Mouse (Mus musculus) limb, embryonic 14.5 days (tissue): Measurements from ENCODE around the gene Pyroxd1. TPM values are rescaled to one million over a fixed set of nuclear protein-coding genes. Genes with fewer than 3 reads are reported as not detected.
"Not testable (repeated sequence)": the region's sequence is repeated elsewhere in the genome, so short reads cannot be mapped to it uniquely, and the experiment has no call there.

Experiments used
- ATAC-seq: fragments of 200-750 bp; cut with Nextera tagmentation; 2 replicates; pipeline ENCODE4 v1.8.0; 2017; ENCODE audit warnings: low read depth, moderate number of reproducible peaks, moderate TSS enrichment; ENCODE audit not compliant: low FRiP score
- DNase-seq: peaks from one replicate; pipeline ENCODE4 v3.0.0-alpha.2; 2015; ENCODE audit warnings: low spot score
- H3K27ac ChIP-seq: fragments of 300-500 bp; sonication (generic); replicated peaks from 2 replicates; pipeline ENCODE4 v1.5.1; 2014; ENCODE audit warnings: low read depth, mild to moderate bottlenecking, low read length, moderate library complexity, mixed read lengths
- H3K27me3 ChIP-seq: fragments of 300-500 bp; sonication (generic); 2 replicates; pipeline ENCODE4 v1.6.1; 2014; ENCODE audit warnings: low read length, mixed read lengths; ENCODE audit not compliant: control insufficient read depth, insufficient read depth
- H3K36me3 ChIP-seq: fragments of 300-500 bp; sonication (generic); 2 replicates; pipeline ENCODE4 v1.6.1; 2014; ENCODE audit warnings: mild to moderate bottlenecking, low read length, moderate library complexity, mixed read lengths; ENCODE audit not compliant: control insufficient read depth, insufficient read depth
- H3K4me1 ChIP-seq: fragments of 300-500 bp; sonication (generic); 2 replicates; pipeline ENCODE4 v1.6.1; 2014; ENCODE audit warnings: antibody characterized with exemption, low read length, mixed read lengths; ENCODE audit not compliant: control insufficient read depth, insufficient read depth
- H3K4me2 ChIP-seq: fragments of 300-500 bp; sonication (generic); replicated peaks from 2 replicates; pipeline ENCODE4 v1.6.1; 2014; ENCODE audit warnings: low read depth, mild to moderate bottlenecking, low read length, moderate library complexity; ENCODE audit not compliant: severe bottlenecking
- H3K4me3 ChIP-seq: fragments of 300-500 bp; sonication (generic); replicated peaks from 2 replicates; pipeline ENCODE4 v1.5.1; 2014; ENCODE audit warnings: low read length
- H3K9ac ChIP-seq: fragments of 300-500 bp; sonication (generic); 2 replicates; pipeline ENCODE4 v1.6.1; 2014; ENCODE audit warnings: mild to moderate bottlenecking, low read depth, low read length, moderate library complexity; ENCODE audit not compliant: severe bottlenecking
- H3K9me3 ChIP-seq: fragments of 300-500 bp; sonication (generic); 2 replicates; pipeline ENCODE4 v1.6.1; 2016; ENCODE audit warnings: low read length; ENCODE audit not compliant: control insufficient read depth
- POLR2A ChIP-seq: fragments of 200-500 bp; IDR thresholded peaks from 2 replicates; pipeline ENCODE4 v1.8.0; 2012; ENCODE audit warnings: inconsistent platforms, mild to moderate bottlenecking, moderate library complexity, borderline replicate concordance; ENCODE audit not compliant: insufficient read depth, insufficient read length; ENCODE audit errors: extremely low read depth
- WGBS: fragments of 180-500 bp; shearing (Covaris S2); extraction: QIAGEN DNeasy Blood & Tissue Kit; methylation state at CpG from one replicate; pipeline ENCODE4 v1.1.7; 2014; 5-methylcytosine and 5-hydroxymethylcytosine counted together
- polyA plus RNA-seq, 2 experiments: library from polyadenylated mRNA; depleted of rRNA in 1 of 2; stranded (reverse) in 1 of 2; unstranded in 1 of 2; fragments of >200 nt; fragmentation: Nextera tagmentation in 1 of 2; extraction: Ambion mirVana in 1 of 2; gene quantifications; 2 replicates each; pipeline versions ENCODE4 v1.2.1 to v1.2.3; 2012 to 2014

Gene Pyroxd1
- polyA plus RNA-seq, 2 experiments: 9.7 to 15.1 TPM

DNA sequence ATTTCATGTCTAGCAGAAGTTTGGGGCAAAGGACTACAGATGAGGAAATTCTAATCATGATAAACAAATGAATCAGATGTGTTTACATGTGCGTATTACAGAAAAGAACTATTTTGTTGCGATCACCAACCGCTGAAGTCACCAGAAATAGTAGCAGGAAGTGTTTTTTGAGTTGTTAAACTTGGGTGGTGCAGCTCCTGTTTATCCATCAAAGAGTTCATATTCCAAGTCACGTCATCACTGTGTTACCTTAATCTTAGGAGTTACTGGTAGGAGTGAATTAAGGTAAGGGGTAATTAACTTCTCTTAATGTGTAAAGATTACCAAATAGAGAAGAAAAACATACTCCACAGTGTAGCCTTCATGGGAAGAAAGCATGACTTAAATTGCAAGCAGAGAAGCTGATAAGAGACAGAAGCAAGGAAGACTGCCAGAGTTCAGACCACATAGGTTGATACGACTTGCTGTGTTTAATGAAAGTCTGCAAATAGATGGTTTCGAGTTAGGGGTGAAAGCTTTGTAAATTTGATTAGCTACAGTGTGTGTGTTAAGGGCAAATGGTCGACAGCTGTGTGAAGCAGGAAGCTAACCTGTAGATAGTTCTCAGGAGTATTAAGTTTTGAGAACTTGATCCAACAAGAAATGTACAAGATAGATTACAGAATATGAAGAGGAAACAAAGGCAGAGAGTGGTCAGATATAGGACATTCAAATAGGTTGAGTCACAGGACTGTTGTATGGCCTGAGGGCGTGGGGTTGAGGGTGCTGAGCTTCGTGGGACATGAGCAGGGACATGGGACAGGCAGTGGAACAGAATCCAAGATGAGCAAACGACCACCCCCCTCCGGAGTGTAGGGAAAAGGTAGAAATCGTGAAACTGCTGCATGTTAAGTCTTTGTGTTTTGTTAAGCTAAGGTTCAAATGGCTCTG lies 992 bp downstream of the Pyroxd1 start:
- TF ChIP-seq POLR2A: no peak
- DNase-seq (no peak), ATAC-seq (no peak)
- H3K27ac ChIP-seq: no peak overlapping the region
- H3K4me1 ChIP-seq: 0 out of 2 replicates have a peak, but pooled peaks cover 7% of the 10 kb centered on the region
- peak overlapping the region; percentile 58 for H3K9ac ChIP-seq
- H3K4me3 ChIP-seq: peak overlapping the region; percentile 67
- H3K9me3 ChIP-seq: no peaks in the 10 kb centered on the region
- H3K27me3 ChIP-seq: no peaks in the 10 kb centered on the region
- peak overlapping the region; percentile 42 for H3K4me2 ChIP-seq
- peaks cover 18% of the 10 kb centered on the region for H3K36me3 ChIP-seq
- 44% methylated on average over 12 of the region's 12 CpGs for WGBS

DNA sequence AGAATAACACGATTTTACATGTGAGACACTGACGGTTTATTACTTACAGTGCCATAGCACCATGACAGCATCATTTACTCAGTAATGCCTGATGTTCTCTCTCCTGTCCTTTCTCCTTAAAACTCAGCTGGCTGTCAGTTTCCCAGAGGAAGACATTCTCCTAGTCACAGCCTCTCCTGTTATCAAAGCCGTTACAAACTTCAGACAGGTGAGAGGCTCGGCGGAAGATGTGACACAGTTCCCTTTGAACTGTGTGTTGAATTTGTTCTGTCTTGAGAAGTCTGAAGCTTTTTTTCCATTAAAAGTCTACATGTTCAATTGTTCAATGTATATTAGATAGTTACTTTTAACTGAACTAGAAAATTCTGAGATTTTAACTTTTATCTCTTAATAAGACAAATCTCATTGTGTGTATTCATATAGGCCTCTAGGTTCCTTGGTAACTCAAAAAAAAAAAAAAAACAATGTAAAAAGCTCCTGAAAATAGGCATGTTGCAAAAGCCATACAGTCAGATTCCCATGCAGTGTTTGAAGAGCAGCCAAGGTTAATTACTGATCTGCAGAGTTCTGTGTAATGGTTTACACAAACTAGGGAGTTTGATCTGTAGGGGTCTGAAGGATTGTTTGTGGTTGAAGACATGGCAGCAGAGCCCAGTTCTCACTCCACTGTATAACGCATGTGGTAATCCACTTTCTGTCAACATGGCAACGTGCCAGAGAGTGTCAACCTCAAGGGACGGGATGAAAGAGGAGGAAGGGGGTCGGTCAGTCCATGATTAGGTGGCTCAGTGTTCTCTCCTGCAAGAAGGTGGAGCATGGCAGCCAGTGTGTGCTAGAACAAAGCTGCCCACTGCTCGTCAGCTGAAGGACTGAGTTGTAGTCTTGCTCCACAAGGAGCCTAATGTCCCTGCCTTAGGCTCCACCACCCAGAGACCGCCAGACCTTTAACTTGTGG lies 2.3 kb downstream of the Pyroxd1 start:
- no peak for DNase-seq
- no peaks in the 10 kb centered on the region for H3K9me3 ChIP-seq
- ATAC-seq: no peak
- TF ChIP-seq POLR2A: no peak
- H3K36me3 ChIP-seq: peaks cover 23% of the 10 kb centered on the region
- no peak overlapping the region for H3K4me2 ChIP-seq
- H3K4me1 ChIP-seq: 0 out of 2 replicates have a peak, but pooled peaks cover 7% of the 10 kb centered on the region
- H3K9ac ChIP-seq: no peak overlapping the region
- WGBS: 83% methylated on average over 11 of the region's 11 CpGs
- H3K4me3 ChIP-seq: no peak overlapping the region
- H3K27me3 ChIP-seq: no peaks in the 10 kb centered on the region
- H3K27ac ChIP-seq: no peak overlapping the region

DNA sequence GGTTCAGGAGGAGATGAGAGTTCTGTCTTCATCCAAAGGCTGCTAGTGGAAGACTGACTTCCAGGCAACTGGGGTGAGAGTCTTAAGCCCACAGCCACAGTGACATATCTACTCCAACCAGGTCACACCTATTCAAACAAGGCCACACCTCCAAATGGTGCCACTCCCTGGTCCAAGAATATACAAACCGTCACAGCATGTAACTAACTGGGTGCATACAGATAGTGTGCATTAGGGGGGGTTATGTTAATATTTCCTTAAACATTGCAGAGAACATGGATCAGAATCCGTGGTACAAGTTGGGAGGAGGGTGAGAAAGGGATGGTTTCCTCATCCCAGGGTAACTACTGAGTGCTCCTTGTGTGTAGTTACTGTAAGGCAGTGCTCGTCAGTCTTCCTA lies 6.6 kb downstream of the Pyroxd1 start:
- H3K9ac ChIP-seq: not testable (repeated sequence)

DNA sequence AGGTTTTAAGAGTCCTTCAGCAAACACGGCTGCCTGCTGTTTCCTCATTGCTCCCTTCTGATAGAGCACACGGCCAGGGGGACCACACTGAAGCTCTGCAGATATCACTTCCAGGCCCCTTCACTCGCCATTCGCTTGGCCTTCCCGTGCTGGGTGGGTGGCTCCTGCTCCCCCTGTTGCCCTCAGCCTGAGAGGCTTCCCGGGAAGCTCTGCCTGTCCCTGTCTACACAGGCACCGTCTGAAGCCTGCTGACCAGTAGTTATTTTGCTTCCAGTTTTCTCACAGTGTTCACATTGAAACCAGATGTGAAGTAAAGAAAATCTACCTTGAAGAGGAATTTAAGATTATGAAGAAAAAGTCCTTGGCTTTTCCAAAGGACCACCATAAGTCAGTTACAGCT lies 11.7 kb downstream of the Pyroxd1 start:
- Histone ChIP-seq H3K27ac (no peak overlapping the region), H3K4me3 (no peak overlapping the region), H3K9ac (no peak overlapping the region), H3K9me3 (no peaks in the 10 kb centered on the region), H3K36me3 (peaks cover 46% of the 10 kb centered on the region), H3K27me3 (no peaks in the 10 kb centered on the region), H3K4me2 (no peak overlapping the region), H3K4me1 (no peaks in the 10 kb centered on the region)
- no peak for DNase-seq
- 59% methylated on average over 7 of the region's 7 CpGs for WGBS
- no peak for TF ChIP-seq POLR2A
- no peak for ATAC-seq

More for the DNA sequence above, 6.6 kb downstream of the Pyroxd1 start:
- not testable (repeated sequence) for H3K9me3 ChIP-seq, H3K4me2 ChIP-seq, H3K27me3 ChIP-seq, ATAC-seq, H3K4me1 ChIP-seq, DNase-seq, H3K27ac ChIP-seq, H3K4me3 ChIP-seq
- 89% methylated on average over 3 of the region's 3 CpGs for WGBS
- peaks cover 33% of the 10 kb centered on the region for H3K36me3 ChIP-seq

DNA sequence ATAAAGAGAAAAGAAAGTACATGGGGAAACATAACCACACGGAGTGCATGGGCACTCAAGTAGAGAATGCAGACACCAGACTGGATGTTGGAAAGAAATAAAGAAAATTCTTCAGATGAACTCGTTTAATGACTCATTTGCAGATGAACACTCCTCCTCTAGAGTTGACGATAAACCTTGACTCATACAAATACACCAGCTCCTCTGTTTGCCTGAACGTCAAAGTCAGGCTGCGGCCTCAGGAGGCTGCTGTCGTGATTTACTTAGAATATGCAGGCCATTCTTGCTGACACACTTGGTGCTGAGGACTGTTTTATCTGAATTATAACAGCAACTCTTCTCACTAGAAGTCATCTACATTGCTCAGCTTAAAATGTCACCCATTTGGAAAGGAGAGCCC lies 16.6 kb downstream of the Pyroxd1 start:
- ATAC-seq: no peak
- no peaks in the 10 kb centered on the region for H3K27me3 ChIP-seq

More for the DNA sequence above, 16.6 kb downstream of the Pyroxd1 start:
- DNase-seq: no peak
- H3K9me3 ChIP-seq: no peaks in the 10 kb centered on the region
- TF ChIP-seq POLR2A: no peak
- H3K4me1 ChIP-seq: no peaks in the 10 kb centered on the region
- no peak overlapping the region for H3K27ac ChIP-seq
- H3K4me2 ChIP-seq: no peak overlapping the region
- H3K36me3 ChIP-seq: peaks cover 69% of the 10 kb centered on the region
- 93% methylated on average over 6 of the region's 6 CpGs for WGBS
- H3K9ac ChIP-seq: no peak overlapping the region
- H3K4me3 ChIP-seq: no peak overlapping the region
